Mouse (Mus musculus) natural killer cell, adult 2 months (primary cell): ENCODE data around the gene Tmem63c.

Source experiments
- DNase-seq, 2 experiments: peaks; one replicate each; pipeline ENCODE4 v3.0.0; 2022; ENCODE audit warnings: low spot score in 2 of 2

Gene Tmem63c

DNA sequence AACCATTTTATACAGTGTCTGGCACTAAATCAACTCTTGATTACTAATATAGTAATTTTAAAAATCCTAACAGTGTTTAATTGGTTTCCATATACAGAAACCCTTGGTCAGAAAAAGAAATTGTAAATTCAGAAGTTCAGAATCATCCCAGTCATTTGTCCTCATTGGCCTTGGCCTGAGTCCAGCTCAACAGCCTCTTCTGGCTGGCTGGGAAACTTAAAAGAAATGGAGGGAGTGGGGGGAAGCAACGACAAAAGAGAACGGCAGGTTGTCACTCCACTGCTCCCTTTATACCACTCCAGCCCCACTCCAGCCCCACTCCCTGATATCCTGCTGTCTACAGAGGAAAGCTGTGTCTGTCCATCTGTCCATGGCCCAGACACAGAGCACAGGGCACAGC is 110.0 kb downstream of the Tmem63c start:
- no peak for DNase-seq

DNA sequence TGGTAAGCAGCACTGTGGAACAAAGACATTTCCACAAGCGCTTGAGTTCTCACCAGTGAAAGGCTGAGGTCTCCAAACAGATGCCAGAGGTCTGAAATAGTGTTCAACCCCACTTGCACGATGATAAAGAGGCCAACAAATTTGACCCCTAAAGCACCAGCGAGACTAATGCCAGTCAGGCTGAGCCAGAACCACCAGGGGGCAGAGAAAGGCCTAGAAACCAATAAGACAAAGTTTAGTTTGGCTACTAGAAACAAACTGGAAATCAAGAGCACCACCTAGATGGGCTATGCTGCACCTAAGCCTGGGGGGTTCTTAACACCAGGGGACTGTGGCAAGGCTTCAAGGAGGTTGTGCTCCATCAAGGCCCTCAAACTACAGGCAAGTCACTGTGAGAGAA is 110.5 kb downstream of the Tmem63c start:
- DNase-seq: peak in 1 of 2 experiments; percentile 10

DNA sequence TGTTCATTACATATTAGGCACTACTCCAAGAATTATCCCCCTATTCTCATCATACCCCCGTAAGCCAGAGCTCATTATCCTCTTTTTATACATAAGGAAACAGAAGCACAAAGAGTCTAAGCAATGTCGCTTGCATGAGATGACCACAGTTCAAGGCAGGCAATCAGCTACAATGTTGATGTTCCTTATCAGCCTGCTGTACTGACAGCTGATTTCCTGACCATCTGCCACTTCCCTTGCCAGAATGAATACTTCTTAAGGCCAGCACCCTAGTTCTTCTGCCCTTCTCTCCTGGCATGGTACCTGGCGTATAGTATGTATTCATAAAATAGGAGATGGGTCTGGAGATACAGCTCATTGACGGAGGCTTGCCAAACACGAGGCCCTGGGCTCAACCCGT is 111.1 kb downstream of the Tmem63c start:
- no peak for DNase-seq

DNA sequence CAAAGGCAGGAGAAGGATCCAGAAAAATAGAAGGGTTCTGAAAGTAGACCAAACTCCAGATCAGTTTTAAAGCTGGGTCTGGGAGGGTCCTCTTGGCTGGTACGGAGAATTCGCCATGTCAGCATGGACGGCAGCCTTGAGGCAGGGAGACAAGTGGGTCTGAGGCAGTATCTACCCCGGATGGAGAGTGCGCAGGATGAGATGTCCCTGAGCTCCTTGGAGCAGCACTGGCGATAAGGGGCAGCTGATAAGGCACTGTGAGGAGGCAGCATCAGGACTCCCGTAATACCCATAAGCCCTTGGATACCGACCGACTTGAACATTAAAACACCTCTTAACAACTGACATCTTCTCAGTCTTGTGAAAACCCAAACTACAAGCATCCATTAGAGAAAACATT is 111.6 kb downstream of the Tmem63c start:
- DNase-seq: no peak

DNA sequence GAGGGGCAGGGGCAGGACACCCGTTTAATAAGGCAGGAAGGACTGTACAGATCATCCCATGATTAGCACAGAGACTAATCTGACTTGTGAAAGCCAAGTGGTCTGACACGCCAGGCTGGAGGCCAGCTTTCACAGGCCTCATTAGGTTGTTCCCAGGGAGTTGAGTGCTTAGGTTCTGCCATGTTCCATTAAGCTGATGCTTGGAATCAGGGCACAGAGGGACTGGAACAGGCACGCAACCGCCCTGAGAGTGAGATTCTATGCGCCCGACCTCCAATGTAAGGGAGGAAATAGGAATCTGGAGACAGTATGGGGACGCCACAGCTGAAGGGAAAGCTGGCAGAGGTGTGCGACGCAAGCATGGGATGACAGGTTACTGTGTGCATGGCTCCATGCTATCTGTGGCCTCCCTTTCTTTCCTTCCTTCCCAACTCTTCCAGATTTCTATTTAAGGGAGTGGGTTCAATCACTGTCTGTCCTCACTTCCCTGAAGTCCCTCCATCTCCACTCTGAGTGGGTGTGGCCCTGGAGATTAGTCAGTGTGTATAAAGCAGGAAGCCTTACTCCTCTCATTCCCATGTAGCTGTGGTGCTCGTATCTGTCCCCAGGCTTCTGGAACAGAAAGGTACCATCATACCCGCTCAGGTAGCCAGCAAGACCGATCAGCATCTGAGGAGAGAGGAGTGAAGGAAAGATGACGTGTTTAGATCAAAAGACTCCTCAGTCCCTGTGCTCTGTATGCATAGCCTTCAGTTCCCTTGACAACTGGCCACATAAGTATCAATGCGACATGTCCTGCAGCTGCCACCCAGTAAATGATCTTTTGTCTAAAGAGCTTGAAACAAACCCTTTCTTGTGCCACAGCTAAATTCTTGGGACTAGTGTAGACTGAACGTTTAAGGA is 116.5 kb downstream of the Tmem63c start:
- no peak for DNase-seq

DNA sequence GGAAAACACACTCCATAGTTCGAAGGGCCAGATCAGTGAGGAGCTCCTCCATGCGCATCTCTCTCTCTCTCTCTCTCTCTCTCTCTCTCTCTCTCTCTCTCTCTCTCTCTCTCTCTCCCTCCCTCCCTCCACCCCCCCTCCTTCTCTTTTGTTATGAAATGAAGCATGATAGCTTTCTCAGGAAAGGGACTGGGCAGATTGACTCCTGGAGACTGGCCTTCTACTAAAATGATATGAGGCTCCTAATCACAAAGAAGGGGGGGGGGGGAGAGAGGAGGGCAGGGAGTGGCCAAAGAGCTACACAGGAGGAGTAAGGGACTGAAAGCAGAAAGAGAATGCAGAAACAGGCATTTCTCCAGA is 117.2 kb downstream of the Tmem63c start:
- DNase-seq: no peak

DNA sequence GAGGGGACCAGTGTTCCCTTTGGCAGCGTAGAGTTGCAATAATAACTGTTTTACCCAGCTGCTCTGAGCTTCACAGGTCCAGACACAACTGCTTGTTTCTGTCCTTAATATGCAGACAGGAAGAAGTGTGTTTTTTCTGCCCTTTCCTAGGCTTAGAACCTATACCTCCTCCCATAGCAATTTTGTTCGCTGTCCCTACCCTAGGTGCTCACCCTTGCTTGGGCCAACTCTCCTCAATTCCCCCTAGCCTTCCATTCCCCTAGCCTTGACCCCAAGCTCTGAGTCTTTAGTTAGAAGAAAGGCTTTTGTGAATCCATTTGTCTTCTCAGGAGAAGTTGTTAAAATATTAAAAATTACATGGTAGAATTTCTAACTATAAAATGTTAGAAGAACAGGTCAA is 117.6 kb downstream of the Tmem63c start:
- no peak for DNase-seq
